Mouse (Mus musculus): ENCODE measurements around the gene Bbs5. TPM values are rescaled to one million over a fixed set of nuclear protein-coding genes. Genes with fewer than 3 reads are reported as not detected.
"Not testable (repeated sequence)": the region's sequence is repeated elsewhere in the genome, so short reads cannot be mapped to it uniquely, and the experiment has no call there.

Gene Bbs5
- polyA plus RNA-seq, 1 experiment from 2014 or later: 17.2 TPM

GRCm38 (mm10) chr2:69635064-69635701, 11.8 kb upstream of the Bbs5 start:
- WGBS: 15% methylated on average over 11 of the region's 11 CpGs
- DNase-seq (ENCODE audit: low spot score): peak; percentile 54
- H3K4me1 ChIP-seq (replicated peaks): 0 out of 2 replicates have a peak, but pooled peaks cover 3% of the 10 kb centered on the region
- peaks cover 3% of the 10 kb centered on the region; the same call in 1 of the 2 replicates for H3K9me3 ChIP-seq
- peak overlapping the region; percentile 45 for H3K4me3 ChIP-seq
- peak overlapping the region; percentile 76 for H3K27ac ChIP-seq
- H3K36me3 ChIP-seq: no peaks in the 10 kb centered on the region
- no peaks in the 10 kb centered on the region for H3K27me3 ChIP-seq (ENCODE audit: insufficient read depth, poor library complexity, severe bottlenecking)

GRCm38 (mm10) chr2:69635807-69636206, 11.2 kb upstream of the Bbs5 start:
- 68% methylated on average over 6 of the region's 6 CpGs for WGBS
- H3K4me3 ChIP-seq: no peak overlapping the region
- DNase-seq (ENCODE audit: low spot score): peak; percentile 42
- H3K27me3 ChIP-seq (ENCODE audit: insufficient read depth, poor library complexity, severe bottlenecking): no peaks in the 10 kb centered on the region
- H3K4me1 ChIP-seq (replicated peaks): 0 out of 2 replicates have a peak, but pooled peaks cover 4% of the 10 kb centered on the region
- no peak overlapping the region for H3K27ac ChIP-seq
- no peaks in the 10 kb centered on the region for H3K36me3 ChIP-seq
- H3K9me3 ChIP-seq: peaks cover 3% of the 10 kb centered on the region; the same call in 1 of the 2 replicates

GRCm38 (mm10) chr2:69637989-69638388, 9.0 kb upstream of the Bbs5 start:
- H3K27me3 ChIP-seq (ENCODE audit: insufficient read depth, poor library complexity, severe bottlenecking); H3K4me1 ChIP-seq (replicated peaks); H3K36me3 ChIP-seq; H3K4me3 ChIP-seq; H3K9me3 ChIP-seq; DNase-seq (ENCODE audit: low spot score); H3K27ac ChIP-seq: not testable (repeated sequence)
- WGBS: 76% methylated on average over 7 of the region's 7 CpGs

GRCm38 (mm10) chr2:69640100-69640499, 6.9 kb upstream of the Bbs5 start:
- Histone ChIP-seq H3K27me3 (ENCODE audit: insufficient read depth, poor library complexity, severe bottlenecking) (no peaks in the 10 kb centered on the region), H3K4me3 (no peak overlapping the region), H3K4me1 (replicated peaks) (0 out of 2 replicates have a peak, but pooled peaks cover 4% of the 10 kb centered on the region), H3K36me3 (no peaks in the 10 kb centered on the region), H3K27ac (no peak overlapping the region), H3K9me3 (no peaks in the 10 kb centered on the region)
- DNase-seq (ENCODE audit: low spot score): no peak
- 62% methylated on average over 10 of the region's 10 CpGs for WGBS

GRCm38 (mm10) chr2:69644968-69645617, 1.9 kb upstream of the Bbs5 start:
- H3K27me3 ChIP-seq (ENCODE audit: insufficient read depth, poor library complexity, severe bottlenecking): no peaks in the 10 kb centered on the region
- H3K36me3 ChIP-seq: peaks cover 4% of the 10 kb centered on the region; the same call in 1 of the 2 replicates
- no peak for DNase-seq (ENCODE audit: low spot score)
- H3K27ac ChIP-seq: no peak overlapping the region
- no peak overlapping the region for H3K4me3 ChIP-seq
- H3K9me3 ChIP-seq: no peaks in the 10 kb centered on the region
- 90% methylated on average over 11 of the region's 11 CpGs for WGBS
- H3K4me1 ChIP-seq (replicated peaks): peaks cover 16% of the 10 kb centered on the region

- WGBS: 87% methylated on average over 5 of the region's 5 CpGs
- no peak overlapping the region for H3K4me3 ChIP-seq
- no peaks in the 10 kb centered on the region for H3K27me3 ChIP-seq (ENCODE audit: insufficient read depth, poor library complexity, severe bottlenecking)
- H3K4me1 ChIP-seq (replicated peaks): peaks cover 14% of the 10 kb centered on the region
- no peaks in the 10 kb centered on the region for H3K9me3 ChIP-seq
- DNase-seq (ENCODE audit: low spot score): no peak
- H3K36me3 ChIP-seq: peaks cover 11% of the 10 kb centered on the region
- no peak overlapping the region for H3K27ac ChIP-seq
Measured at GRCm38 (mm10) chr2:69649716-69650115, 2.7 kb downstream of the Bbs5 start.

- no peak for DNase-seq (ENCODE audit: low spot score)
- no peaks in the 10 kb centered on the region for H3K9me3 ChIP-seq
- 97% methylated on average over 4 of the region's 4 CpGs for WGBS
- H3K36me3 ChIP-seq: peaks cover 85% of the 10 kb centered on the region
- no peaks in the 10 kb centered on the region for H3K27me3 ChIP-seq (ENCODE audit: insufficient read depth, poor library complexity, severe bottlenecking)
- no peak overlapping the region for H3K4me3 ChIP-seq
- H3K27ac ChIP-seq: no peak overlapping the region
- H3K4me1 ChIP-seq (replicated peaks): 0 out of 2 replicates have a peak, but pooled peaks cover 4% of the 10 kb centered on the region
Measured at GRCm38 (mm10) chr2:69659326-69659725, 12.4 kb downstream of the Bbs5 start.

- Histone ChIP-seq H3K4me1 (replicated peaks) (0 out of 2 replicates have a peak, but pooled peaks cover 4% of the 10 kb centered on the region), H3K4me3 (no peak overlapping the region), H3K27ac (no peak overlapping the region), H3K27me3 (ENCODE audit: insufficient read depth, poor library complexity, severe bottlenecking) (no peaks in the 10 kb centered on the region), H3K36me3 (peaks cover 59% of the 10 kb centered on the region), H3K9me3 (no peaks in the 10 kb centered on the region)
- no peak for DNase-seq (ENCODE audit: low spot score)
- 83% methylated on average over 13 of the region's 13 CpGs for WGBS
Measured at GRCm38 (mm10) chr2:69663827-69664476, 17.0 kb downstream of the Bbs5 start.

GRCm38 (mm10) chr2:69667656-69668055, 20.7 kb downstream of the Bbs5 start:
- DNase-seq (ENCODE audit: low spot score): no peak
- Histone ChIP-seq H3K36me3 (peaks cover 40% of the 10 kb centered on the region), H3K27me3 (ENCODE audit: insufficient read depth, poor library complexity, severe bottlenecking) (no peaks in the 10 kb centered on the region), H3K27ac (no peak overlapping the region), H3K4me1 (replicated peaks) (peaks cover 9% of the 10 kb centered on the region; the same call in 1 of the 2 replicates), H3K4me3 (no peak overlapping the region), H3K9me3 (no peaks in the 10 kb centered on the region)
- WGBS: 92% methylated on average over 4 of the region's 4 CpGs

GRCm38 (mm10) chr2:69668414-69668813, 21.4 kb downstream of the Bbs5 start:
- no peak overlapping the region for H3K27ac ChIP-seq
- 85% methylated on average over 6 of the region's 6 CpGs for WGBS
- H3K4me1 ChIP-seq (replicated peaks): peaks cover 9% of the 10 kb centered on the region; the same call in 1 of the 2 replicates
- no peak overlapping the region for H3K4me3 ChIP-seq
- H3K27me3 ChIP-seq (ENCODE audit: insufficient read depth, poor library complexity, severe bottlenecking): no peaks in the 10 kb centered on the region
- peaks cover 33% of the 10 kb centered on the region for H3K36me3 ChIP-seq
- no peak for DNase-seq (ENCODE audit: low spot score)
- H3K9me3 ChIP-seq: no peaks in the 10 kb centered on the region

GRCm38 (mm10) chr2:69669853-69670252, 22.9 kb downstream of the Bbs5 start, which contains the start of gene Klhl41:
TSS of gene Klhl41 (plus strand) at chr2:69670120.
- 89% methylated on average over 9 of the region's 9 CpGs for WGBS
- DNase-seq (ENCODE audit: low spot score): no peak
- H3K4me1 ChIP-seq (replicated peaks): peaks cover 5% of the 10 kb centered on the region; the same call in 1 of the 2 replicates
- H3K9me3 ChIP-seq: no peaks in the 10 kb centered on the region
- H3K4me3 ChIP-seq: no peak within 1 kb of the TSS
- H3K27me3 ChIP-seq (ENCODE audit: insufficient read depth, poor library complexity, severe bottlenecking): no peaks in the 10 kb centered on the region
- H3K27ac ChIP-seq: no peak within 1 kb of the TSS
- peaks cover 23% of the 10 kb centered on the region for H3K36me3 ChIP-seq

GRCm38 (mm10) chr2:69673723-69674122, 26.8 kb downstream of the Bbs5 start:
- no peak for DNase-seq (ENCODE audit: low spot score)
- 78% methylated on average over 5 of the region's 5 CpGs for WGBS
- 0 out of 2 replicates have a peak, but pooled peaks cover 7% of the 10 kb centered on the region for H3K36me3 ChIP-seq
- peaks cover 5% of the 10 kb centered on the region; the same call in 1 of the 2 replicates for H3K4me1 ChIP-seq (replicated peaks)
- no peak overlapping the region for H3K27ac ChIP-seq
- no peaks in the 10 kb centered on the region for H3K27me3 ChIP-seq (ENCODE audit: insufficient read depth, poor library complexity, severe bottlenecking)
- H3K9me3 ChIP-seq: no peaks in the 10 kb centered on the region
- H3K4me3 ChIP-seq: no peak overlapping the region

- Histone ChIP-seq H3K4me3 (no peak overlapping the region), H3K4me1 (replicated peaks) (peaks cover 5% of the 10 kb centered on the region; the same call in 1 of the 2 replicates), H3K27me3 (ENCODE audit: insufficient read depth, poor library complexity, severe bottlenecking) (no peaks in the 10 kb centered on the region), H3K36me3 (peaks cover 12% of the 10 kb centered on the region), H3K9me3 (no peaks in the 10 kb centered on the region), H3K27ac (no peak overlapping the region)
- no peak for DNase-seq (ENCODE audit: low spot score)
- WGBS: 83% methylated on average over 9 of the region's 9 CpGs
Measured at GRCm38 (mm10) chr2:69675266-69675665, 28.3 kb downstream of the Bbs5 start.
